Mouse (Mus musculus) hindbrain, embryonic 15.5 days (tissue): ENCODE data around the gene Letmd1. TPM values are rescaled to one million over a fixed set of nuclear protein-coding genes. Genes with fewer than 3 reads are reported as not detected.
"Not testable (repeated sequence)": the region's sequence is repeated elsewhere in the genome, so short reads cannot be mapped to it uniquely, and the experiment has no call there.

Experiments used
- ATAC-seq: fragments of 200-750 bp; cut with Nextera tagmentation; 2 replicates; pipeline ENCODE4 v1.8.0; 2017; ENCODE audit warnings: low read depth, moderate number of reproducible peaks, moderate TSS enrichment; ENCODE audit not compliant: low FRiP score
- H3K27ac ChIP-seq: fragments of 300-500 bp; sonication (generic); replicated peaks from 2 replicates; pipeline ENCODE4 v1.5.1; 2015; ENCODE audit warnings: mild to moderate bottlenecking, inconsistent platforms
- H3K27me3 ChIP-seq: fragments of 300-500 bp; sonication (generic); 2 replicates; pipeline ENCODE4 v1.6.1; 2015; ENCODE audit warnings: control low read depth, inconsistent platforms
- H3K36me3 ChIP-seq: fragments of 300-500 bp; sonication (generic); 2 replicates; pipeline ENCODE4 v1.6.1; 2015; ENCODE audit warnings: control low read depth, inconsistent platforms
- H3K4me1 ChIP-seq: fragments of 300-500 bp; sonication (generic); replicated peaks from 2 replicates; pipeline ENCODE4 v1.6.1; 2015; ENCODE audit warnings: control low read depth, inconsistent platforms
- H3K4me2 ChIP-seq: fragments of 300-500 bp; sonication (generic); 2 replicates; pipeline ENCODE4 v1.6.1; 2015; ENCODE audit warnings: moderate library complexity, mild to moderate bottlenecking, inconsistent platforms
- H3K4me3 ChIP-seq: fragments of 300-500 bp; sonication (generic); 2 replicates; pipeline ENCODE4 v1.5.1; 2015; ENCODE audit warnings: mild to moderate bottlenecking, inconsistent platforms
- H3K9ac ChIP-seq: fragments of 300-500 bp; sonication (generic); 2 replicates; pipeline ENCODE4 v1.6.1; 2015; ENCODE audit warnings: inconsistent platforms
- H3K9me3 ChIP-seq: fragments of 300-500 bp; sonication (generic); 2 replicates; pipeline ENCODE4 v1.6.1; 2016; ENCODE audit warnings: control low read depth, inconsistent platforms
- WGBS: fragments of 180-500 bp; shearing (Covaris S2); methylation state at CpG from one replicate; pipeline ENCODE4 v1.1.7; 2015; 5-methylcytosine and 5-hydroxymethylcytosine counted together
- polyA plus RNA-seq: library from polyadenylated mRNA; unstranded; fragments of >200 nt; fragmentation: Nextera tagmentation; extraction: Ambion mirVana; gene quantifications from 2 replicates; pipeline ENCODE4 v1.2.1, GENCODE M21; 2015

Gene Letmd1
- polyA plus RNA-seq, 1 experiment from 2014 or later: 56.7 TPM

DNA sequence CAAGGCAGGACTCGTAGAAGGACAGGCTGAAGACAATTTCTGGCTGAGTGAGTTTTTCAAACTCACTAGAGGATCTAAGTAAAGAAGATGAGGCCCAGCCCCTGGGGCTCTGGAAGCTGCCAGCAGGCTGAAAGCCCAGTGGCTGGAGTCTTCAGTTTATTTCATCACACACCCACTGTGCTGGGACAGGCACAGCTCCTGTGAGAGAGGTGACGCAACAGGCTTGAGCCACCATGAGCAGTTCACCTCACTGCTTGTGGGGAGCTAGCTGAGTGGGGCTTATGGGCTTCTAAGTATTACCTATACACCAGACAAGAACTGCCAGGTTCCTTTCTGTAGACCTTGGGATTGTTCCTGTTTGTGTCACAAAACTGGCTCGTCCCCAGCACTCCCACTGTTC lies 16.8 kb downstream of the Letmd1 start:
- Histone ChIP-seq H3K9ac (no peak overlapping the region), H3K4me3 (no peak overlapping the region), H3K4me2 (no peak overlapping the region), H3K36me3 (peaks cover 75% of the 10 kb centered on the region), H3K27me3 (no peaks in the 10 kb centered on the region), H3K9me3 (no peaks in the 10 kb centered on the region), H3K4me1 (peaks cover 11% of the 10 kb centered on the region), H3K27ac (no peak overlapping the region)
- WGBS: 87% methylated on average over 3 of the region's 3 CpGs
- no peak for ATAC-seq

GRCm38 (mm10) chr15:100486450-100486849 lies 17.6 kb downstream of the Letmd1 start:
- Histone ChIP-seq H3K4me2 (no peak overlapping the region), H3K4me1 (peaks cover 19% of the 10 kb centered on the region), H3K27me3 (no peaks in the 10 kb centered on the region), H3K27ac (no peak overlapping the region), H3K4me3 (no peak overlapping the region), H3K36me3 (peaks cover 66% of the 10 kb centered on the region), H3K9me3 (no peaks in the 10 kb centered on the region), H3K9ac (no peak overlapping the region)
- WGBS: 11% methylated on average over 7 of the region's 7 CpGs
- no peak for ATAC-seq

GRCm38 (mm10) chr15:100487050-100487449 lies 18.2 kb downstream of the Letmd1 start:
- H3K9ac ChIP-seq: no peak overlapping the region
- no peak overlapping the region for H3K4me3 ChIP-seq
- no peak for ATAC-seq
- peaks cover 60% of the 10 kb centered on the region for H3K36me3 ChIP-seq
- no peaks in the 10 kb centered on the region for H3K27me3 ChIP-seq
- H3K9me3 ChIP-seq: no peaks in the 10 kb centered on the region
- H3K4me2 ChIP-seq: no peak overlapping the region
- 87% methylated on average over 2 of the region's 2 CpGs for WGBS
- peaks cover 25% of the 10 kb centered on the region for H3K4me1 ChIP-seq
- no peak overlapping the region for H3K27ac ChIP-seq

- Histone ChIP-seq H3K4me1 (peaks cover 38% of the 10 kb centered on the region), H3K36me3 (peaks cover 48% of the 10 kb centered on the region)
- WGBS: 94% methylated on average over 1 of the region's 1 CpGs
These were observed 19.5 kb downstream of the Letmd1 start for GRCm38 (mm10) chr15:100488297-100488696.

DNA sequence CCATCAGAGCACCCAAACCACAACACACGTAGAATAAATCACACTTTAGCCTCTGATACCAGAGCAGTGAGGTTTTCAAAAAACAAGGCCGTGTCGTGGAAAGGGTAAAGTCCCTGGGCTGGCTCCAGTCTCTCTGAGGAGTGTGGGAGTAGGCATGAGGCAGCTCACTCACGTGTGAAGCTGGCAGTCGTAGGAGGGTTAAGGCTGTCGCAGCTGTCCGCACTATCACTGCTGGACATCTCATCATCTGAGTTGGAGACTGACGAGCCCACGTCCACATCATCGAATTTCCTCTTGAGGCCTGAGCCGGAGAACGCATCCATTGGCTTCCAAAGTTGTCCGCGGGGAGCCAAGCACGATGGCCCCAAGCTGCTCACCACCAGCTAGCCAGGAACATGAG lies 20.4 kb downstream of the Letmd1 start:
- Histone ChIP-seq H3K4me2 (no peak overlapping the region), H3K27me3 (no peaks in the 10 kb centered on the region), H3K9ac (no peak overlapping the region), H3K27ac (no peak overlapping the region), H3K4me1 (peaks cover 47% of the 10 kb centered on the region), H3K9me3 (no peaks in the 10 kb centered on the region), H3K4me3 (no peak overlapping the region), H3K36me3 (peaks cover 39% of the 10 kb centered on the region)
- no peak for ATAC-seq
- WGBS: 76% methylated on average over 15 of the region's 15 CpGs

More at GRCm38 (mm10) chr15:100488297-100488696, 19.5 kb downstream of the Letmd1 start:
- H3K27me3 ChIP-seq, H3K4me2 ChIP-seq, H3K4me3 ChIP-seq, H3K9ac ChIP-seq, H3K27ac ChIP-seq, H3K9me3 ChIP-seq, ATAC-seq: not testable (repeated sequence)

- Histone ChIP-seq H3K4me3 (0 out of 2 replicates have a peak overlapping the region, but pooled peaks have one; percentile 3), H3K4me2 (peak overlapping the region; percentile 79), H3K36me3 (peaks cover 15% of the 10 kb centered on the region), H3K4me1 (peaks cover 47% of the 10 kb centered on the region), H3K9ac (no peak overlapping the region), H3K27ac (no peak overlapping the region), H3K9me3 (no peaks in the 10 kb centered on the region), H3K27me3 (no peaks in the 10 kb centered on the region)
- 62% methylated on average over 9 of the region's 9 CpGs for WGBS
- no peak for ATAC-seq
These were observed 23.1 kb downstream of the Letmd1 start for GRCm38 (mm10) chr15:100491966-100492365.

DNA sequence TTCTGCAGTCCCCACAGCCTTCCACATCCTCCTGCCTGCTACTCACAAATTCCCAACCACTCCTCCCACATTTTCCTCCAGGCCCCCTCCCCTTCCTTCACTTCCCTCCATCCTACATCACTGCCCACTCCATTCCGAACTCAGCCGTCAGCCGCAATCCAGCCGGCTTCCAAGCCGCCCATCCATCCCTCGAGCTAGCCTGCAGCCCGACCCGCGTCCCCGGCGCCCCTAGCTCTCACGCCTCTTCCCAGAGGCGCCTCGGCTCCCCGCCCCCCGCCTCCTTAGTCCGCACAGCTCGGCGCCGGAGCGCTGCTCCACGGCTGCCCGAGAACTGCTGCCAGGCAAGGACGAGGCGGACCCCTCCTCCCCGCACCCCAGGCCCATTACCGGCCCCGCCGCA lies 25.8 kb downstream of the Letmd1 start:
- Histone ChIP-seq H3K27me3 (no peaks in the 10 kb centered on the region), H3K9me3 (no peaks in the 10 kb centered on the region), H3K4me2 (peak overlapping the region; percentile 79), H3K36me3 (no peaks in the 10 kb centered on the region), H3K9ac (peak overlapping the region; percentile 86), H3K4me3 (peak overlapping the region; percentile 64), H3K4me1 (peaks cover 44% of the 10 kb centered on the region), H3K27ac (peak overlapping the region; percentile 95)
- WGBS: under 1% methylated on average over 29 of the region's 29 CpGs
- ATAC-seq: peak; percentile 88

DNA sequence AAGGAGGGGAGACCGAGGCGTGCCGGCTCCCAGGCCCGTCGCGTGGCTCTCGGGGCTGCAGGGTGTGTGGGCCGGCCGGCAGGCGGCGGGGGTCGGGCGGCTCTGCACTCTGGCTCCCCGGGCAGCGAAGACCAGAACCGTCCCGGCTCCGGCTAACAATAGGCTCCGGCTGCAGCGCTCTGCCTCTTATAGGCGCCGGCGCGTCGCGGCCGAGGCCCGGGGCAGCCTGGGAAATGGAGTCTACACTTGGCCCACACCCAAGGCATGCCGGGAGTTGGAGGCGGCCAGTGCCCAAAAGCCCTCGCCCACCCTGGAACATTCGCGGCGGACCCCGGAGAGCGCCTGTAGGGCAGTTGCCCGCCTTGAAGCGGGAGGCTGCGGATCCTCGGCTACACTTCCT lies 26.3 kb downstream of the Letmd1 start, which contains the start of gene Csrnp2:
Gene Csrnp2 (minus strand): TSS at position 387 of the 400 bp plus-strand sequence.
- Histone ChIP-seq H3K9ac (peak within 1 kb of the TSS; percentile 86), H3K27me3 (no peaks in the 10 kb centered on the region), H3K4me3 (peak within 1 kb of the TSS; percentile 64), H3K4me2 (peak within 1 kb of the TSS; percentile 79), H3K9me3 (no peaks in the 10 kb centered on the region), H3K36me3 (no peaks in the 10 kb centered on the region), H3K4me1 (peaks cover 41% of the 10 kb centered on the region), H3K27ac (peak within 1 kb of the TSS; percentile 95)
- 0% methylated on average over 40 of the region's 40 CpGs for WGBS
- ATAC-seq: peak; percentile 97

DNA sequence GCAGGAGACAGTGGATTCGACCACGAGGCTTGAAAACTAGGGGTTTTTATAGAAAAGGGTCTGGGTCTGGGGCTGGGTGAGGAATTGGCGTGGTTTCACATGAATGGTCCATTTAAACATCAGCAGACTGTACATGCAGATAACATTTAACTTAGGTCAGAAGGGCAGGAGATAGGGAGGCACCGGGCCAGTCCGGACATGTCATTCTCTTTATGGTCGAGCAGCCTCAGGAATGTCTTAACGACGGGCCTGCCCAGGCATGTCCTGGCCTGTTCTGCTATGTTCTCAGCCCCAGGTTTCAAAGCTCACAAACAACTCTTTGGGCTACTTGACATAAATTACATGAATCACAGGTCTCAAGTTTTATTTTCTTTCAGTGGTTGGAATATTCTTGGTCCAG lies 30.7 kb downstream of the Letmd1 start:
- H3K27ac ChIP-seq, ATAC-seq: not testable (repeated sequence)
- WGBS: 94% methylated on average over 8 of the region's 8 CpGs

DNA sequence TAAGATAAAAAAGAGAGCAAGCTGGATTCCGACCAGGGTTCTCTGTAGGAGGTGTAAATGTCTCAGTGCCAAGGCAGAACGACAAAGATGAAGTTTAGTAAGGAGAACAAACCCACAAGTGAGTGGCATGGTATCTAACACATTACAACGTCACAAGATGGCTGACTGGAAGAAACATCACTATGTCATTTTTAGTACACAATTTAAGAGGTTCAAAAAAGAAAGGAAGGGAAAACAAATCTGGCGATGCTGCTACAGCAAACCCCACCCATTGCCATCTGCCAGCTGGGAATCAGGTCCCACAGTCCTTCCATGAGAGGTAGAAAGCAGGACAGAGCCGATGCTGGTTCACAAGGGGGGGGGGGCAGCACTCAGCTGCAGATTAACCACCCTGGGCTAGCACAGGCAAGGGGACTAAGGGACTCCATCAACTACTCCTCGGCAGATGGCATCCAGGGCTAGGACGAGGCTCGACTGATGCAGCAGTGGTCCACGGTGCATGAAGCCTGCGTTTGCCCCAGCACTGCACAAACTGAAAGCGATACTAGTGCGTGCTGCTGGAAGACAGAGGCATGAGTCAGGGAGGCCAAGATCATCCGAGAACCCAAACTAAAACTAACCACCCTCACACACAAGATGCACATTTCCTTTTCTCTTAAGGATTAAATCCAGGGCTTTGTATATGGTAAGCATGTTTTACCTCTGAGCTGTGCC lies 39.8 kb downstream of the Letmd1 start:
- Histone ChIP-seq H3K4me2 (no peak overlapping the region), H3K36me3 (peaks cover 68% of the 10 kb centered on the region), H3K9ac (no peak overlapping the region), H3K27me3 (no peaks in the 10 kb centered on the region), H3K4me3 (no peak overlapping the region), H3K4me1 (no peaks in the 10 kb centered on the region), H3K9me3 (no peaks in the 10 kb centered on the region), H3K27ac (no peak overlapping the region)
- 90% methylated on average over 13 of the region's 13 CpGs for WGBS
- no peak for ATAC-seq

More for the DNA sequence above, 30.7 kb downstream of the Letmd1 start:
- peaks cover 16% of the 10 kb centered on the region for H3K36me3 ChIP-seq
- not testable (repeated sequence) for H3K27me3 ChIP-seq, H3K4me3 ChIP-seq, H3K4me2 ChIP-seq, H3K9me3 ChIP-seq, H3K9ac ChIP-seq, H3K4me1 ChIP-seq

DNA sequence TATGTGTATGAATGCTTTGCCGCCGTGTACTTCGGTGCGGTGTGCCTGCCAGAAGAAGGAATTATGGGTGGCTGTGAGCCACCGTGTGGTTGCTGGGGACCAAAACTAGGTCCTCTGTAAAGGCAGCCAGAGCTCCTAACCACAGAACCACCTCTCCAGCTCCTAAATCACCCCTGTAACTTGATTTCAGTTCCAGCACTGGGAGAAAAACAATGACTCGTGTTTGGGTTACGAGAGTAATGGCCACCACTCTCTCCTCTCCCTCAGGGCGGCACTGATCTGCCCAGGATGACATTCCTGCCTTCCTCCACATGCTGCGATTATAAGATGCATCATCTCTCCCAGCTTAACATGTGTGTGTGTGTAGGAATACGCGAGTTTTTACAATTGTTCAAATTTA lies 41.2 kb downstream of the Letmd1 start:
- Histone ChIP-seq H3K27ac (no peak overlapping the region), H3K9ac (no peak overlapping the region), H3K36me3 (peaks cover 65% of the 10 kb centered on the region), H3K9me3 (no peaks in the 10 kb centered on the region), H3K27me3 (no peaks in the 10 kb centered on the region), H3K4me2 (no peak overlapping the region), H3K4me1 (no peaks in the 10 kb centered on the region), H3K4me3 (no peak overlapping the region)
- WGBS: 97% methylated on average over 11 of the region's 11 CpGs
- no peak for ATAC-seq

GRCm38 (mm10) chr15:100513387-100513786 lies 44.6 kb downstream of the Letmd1 start:
- Histone ChIP-seq H3K9me3 (no peaks in the 10 kb centered on the region), H3K36me3 (peaks cover 60% of the 10 kb centered on the region), H3K9ac (no peak overlapping the region), H3K4me3 (no peak overlapping the region), H3K27ac (no peak overlapping the region), H3K4me2 (no peak overlapping the region), H3K27me3 (no peaks in the 10 kb centered on the region), H3K4me1 (no peaks in the 10 kb centered on the region)
- 93% methylated on average over 4 of the region's 4 CpGs for WGBS
- no peak for ATAC-seq

GRCm38 (mm10) chr15:100515121-100515520 lies 46.3 kb downstream of the Letmd1 start:
- Histone ChIP-seq H3K27ac (no peak overlapping the region), H3K9me3 (no peaks in the 10 kb centered on the region), H3K36me3 (peaks cover 61% of the 10 kb centered on the region), H3K4me2 (no peak overlapping the region), H3K4me3 (no peak overlapping the region), H3K9ac (no peak overlapping the region), H3K4me1 (no peaks in the 10 kb centered on the region), H3K27me3 (no peaks in the 10 kb centered on the region)
- 94% methylated on average over 2 of the region's 2 CpGs for WGBS
- ATAC-seq: no peak
